Mouse (Mus musculus): ENCODE measurements around the gene Nkpd1.

DNA sequence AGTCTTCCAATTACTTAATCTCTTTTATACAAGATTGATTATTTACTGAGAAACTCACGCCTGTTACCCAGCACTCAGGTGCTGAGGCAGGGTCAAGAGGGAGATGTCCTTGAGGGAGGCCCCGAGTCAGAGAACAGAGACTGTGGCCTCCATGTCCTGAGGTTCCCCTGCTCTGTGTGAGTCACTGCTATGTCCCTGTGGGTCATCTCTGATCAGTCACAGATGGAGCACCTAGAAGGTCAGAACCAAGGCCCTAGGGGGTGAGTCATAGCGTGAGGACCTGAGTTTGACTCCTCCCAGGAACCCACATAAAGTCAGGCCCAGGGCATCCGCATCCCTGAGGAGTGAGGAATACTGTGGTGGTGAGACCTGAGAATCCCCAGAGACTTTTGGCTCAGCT is 16.0 kb upstream of the Nkpd1 start:
- TF ChIP-seq POLR2A (IDR thresholded peaks at IDR 0.05; ENCODE audit: insufficient read depth, low read depth, low read length) (no peak), CTCF (IDR thresholded peaks at IDR 0.05) (no peak)
